Mouse (Mus musculus) small intestine, adult 2 months (tissue): ENCODE results near the gene Cfap43.

ENCODE experiments used
- CTCF ChIP-seq: fragments of 200-500 bp; IDR thresholded peaks from 2 replicates; pipeline ENCODE4 v1.5.1; 2012; ENCODE audit warnings: low read depth, mild to moderate bottlenecking, control low read depth, inconsistent platforms, low read length, moderate library complexity, mixed read lengths; ENCODE audit not compliant: insufficient replicate concordance, insufficient read length; ENCODE audit errors: extremely low read depth
- POLR2A ChIP-seq: fragments of 200-500 bp; IDR thresholded peaks from 2 replicates; pipeline ENCODE4 v1.6.1; 2012; ENCODE audit warnings: low read depth, mild to moderate bottlenecking, control low read depth, inconsistent platforms, low read length, moderate library complexity

GRCm38 (mm10) chr19:47925819-47926218 is 6.7 kb upstream of the Cfap43 start:
- TF ChIP-seq CTCF: no peak
- no peak for TF ChIP-seq POLR2A
